Mouse (Mus musculus) left cerebral cortex, postnatal 14 days (tissue): ENCODE results near the gene Zfp956. TPM values are rescaled to one million over a fixed set of nuclear protein-coding genes. Genes with fewer than 3 reads are reported as not detected.
"Not testable (repeated sequence)": the region's sequence is repeated elsewhere in the genome, so short reads cannot be mapped to it uniquely, and the experiment has no call there.

Source experiments
- DNase-seq, 2 experiments: peaks; one replicate each; pipeline ENCODE4 v3.0.0; 2021 to 2022; ENCODE audit warnings: low spot score in 2 of 2, mixed read lengths in 1 of 2
- intact Hi-C: fragments of 180-260 bp; cut with DNase I; formaldehyde crosslinking; loops from one replicate; pipeline ENCODE4 v1.15.1; 2025
- total RNA-seq, 2 experiments: library from RNA; stranded (reverse); gene quantifications; 2 replicates each; pipeline ENCODE4 v1.2.3; 2021

The Zfp956 gene
- total RNA-seq, 2 experiments from 2014 or later = 19.8 to 21.9 TPM

DNA sequence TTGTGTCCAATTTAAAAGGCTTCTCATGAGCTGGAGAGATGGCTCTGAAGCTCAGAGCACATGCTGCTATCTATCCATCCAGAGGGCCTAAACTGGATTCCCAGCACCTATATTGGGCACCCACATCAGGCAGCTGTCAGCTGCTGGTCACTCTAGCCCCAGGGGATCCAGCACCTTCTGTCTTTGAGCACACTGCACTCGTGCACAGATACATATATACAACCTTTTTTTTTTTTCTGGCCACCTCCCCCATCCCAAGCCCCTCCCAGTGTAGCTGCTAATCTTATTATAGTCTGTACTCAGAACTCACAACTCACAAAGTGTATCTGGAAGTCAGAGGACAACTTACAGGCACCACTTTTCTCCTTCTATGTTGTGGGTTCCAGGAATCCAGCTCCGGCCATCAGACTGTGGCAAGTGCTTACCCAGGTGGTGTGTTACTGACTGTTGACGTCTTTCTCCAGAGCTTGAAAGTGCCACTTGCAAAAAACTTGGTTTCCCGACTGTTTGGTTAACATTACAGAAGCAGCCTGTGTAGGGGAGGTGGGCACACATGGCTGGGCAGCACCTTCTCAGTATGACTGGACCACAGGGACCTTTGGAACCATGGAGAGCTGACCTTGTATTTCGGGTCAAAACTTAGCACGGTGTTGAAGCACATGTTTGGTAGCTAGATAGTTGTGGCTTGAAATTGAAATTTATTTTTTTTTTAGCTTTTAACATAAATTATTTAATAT is 7.7 kb downstream of the Zfp956 start:
- intact Hi-C loops = no loop called here
- no peak for DNase-seq

- DNase-seq = peak in 1 of 2 experiments; percentile 47
- intact Hi-C loops = no loop called here
Observed at GRCm38 (mm10) chr6:47963051-47963450, 9.9 kb downstream of the Zfp956 start.

DNA sequence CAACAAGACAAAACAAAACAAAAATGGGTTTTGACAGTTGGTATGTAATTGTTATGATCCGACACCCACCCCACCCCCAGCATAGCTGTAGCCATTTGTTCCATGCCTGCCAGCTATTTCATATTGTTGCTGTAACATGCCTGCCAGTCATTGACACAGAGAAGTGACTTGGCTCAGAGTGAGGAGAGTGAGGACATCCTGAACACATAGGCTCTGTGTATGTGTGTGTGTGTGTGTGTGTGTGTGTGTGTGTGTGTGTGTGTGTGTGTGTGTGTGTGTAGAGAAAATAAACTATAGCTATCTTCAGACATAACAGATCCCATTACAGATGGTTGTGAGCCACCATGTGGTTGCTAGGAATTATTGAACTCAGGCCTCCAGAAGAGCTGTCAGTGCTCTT is 15.0 kb downstream of the Zfp956 start:
- intact Hi-C loops, DNase-seq: not testable (repeated sequence)

DNA sequence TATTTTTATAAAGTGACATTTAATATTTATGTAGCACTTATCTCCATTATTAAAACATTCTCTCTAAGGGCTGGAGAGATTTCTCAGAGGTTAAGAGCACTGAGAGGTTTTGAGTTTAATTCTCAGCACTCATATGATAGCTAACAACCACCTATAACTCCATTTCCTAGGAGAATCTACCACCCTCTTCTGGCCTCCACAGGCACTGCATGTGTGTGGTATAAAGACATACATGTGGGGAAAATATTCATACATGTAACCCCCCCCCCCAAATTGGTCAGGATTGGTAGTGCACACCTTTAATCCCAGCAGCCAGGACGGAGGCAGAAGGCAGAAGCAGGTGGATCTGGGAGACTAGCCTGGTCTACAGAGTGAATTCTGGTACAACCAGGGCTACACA is 21.4 kb downstream of the Zfp956 start:
- intact Hi-C loops = no loop called here
- no peak for DNase-seq

DNA sequence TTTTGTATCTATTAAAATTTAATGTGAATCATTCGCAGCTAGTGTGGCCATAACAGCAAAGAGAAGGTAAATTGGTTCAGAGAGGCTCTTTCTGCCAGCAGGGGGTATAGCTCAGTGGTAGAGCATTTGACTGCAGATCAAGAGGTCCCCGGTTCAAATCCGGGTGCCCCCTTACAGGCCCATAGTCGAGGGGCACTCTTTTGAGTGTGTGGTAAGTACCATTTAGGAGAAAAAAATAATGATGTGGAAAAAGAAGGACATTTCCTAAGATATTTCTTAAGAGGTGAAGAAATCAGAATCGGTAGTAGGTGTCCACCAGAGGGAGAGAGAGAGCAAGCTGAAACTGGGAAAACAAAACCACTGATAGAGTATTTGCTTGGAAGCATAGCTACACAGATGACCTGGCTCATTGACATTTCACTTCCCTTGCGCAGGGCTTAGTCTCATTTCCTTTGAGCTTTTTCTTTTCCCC is 25.7 kb downstream of the Zfp956 start:
- DNase-seq = peak; percentile 77 to 79
- intact Hi-C loops = no loop called here

- intact Hi-C loops = no loop called here
Observed at GRCm38 (mm10) chr6:47983936-47984335, 30.7 kb downstream of the Zfp956 start.

GRCm38 (mm10) chr6:47995661-47996060 is 42.5 kb downstream of the Zfp956 start:
- no peak for DNase-seq
- intact Hi-C loops = no loop called here

More at GRCm38 (mm10) chr6:47983936-47984335, 30.7 kb downstream of the Zfp956 start:
- DNase-seq = no peak

GRCm38 (mm10) chr6:48010727-48011126 is 57.5 kb downstream of the Zfp956 start:
- no peak for DNase-seq
- intact Hi-C loops = no loop called here

Other genes with a start within 250 kb of the Zfp956 start
- 10 to 100 TPM; 51.5 to 54.3 TPM for gene Pdia4, start 140.0 kb upstream of the Zfp956 start, total RNA-seq
- gene Zfp786, start 122.5 kb upstream of the Zfp956 start, total RNA-seq = 1 to 10 TPM; 3.9 to 4.2 TPM
- gene Zfp398, start 117.7 kb upstream of the Zfp956 start, total RNA-seq = 10 to 100 TPM; 18.4 to 20.6 TPM
- 10 to 100 TPM; 24.5 to 26.0 TPM for gene Zfp282, start 76.2 kb upstream of the Zfp956 start, total RNA-seq
- gene Zfp212, start 32.9 kb upstream of the Zfp956 start, total RNA-seq = 10 to 100 TPM; 13.6 to 16.4 TPM
- gene Zfp777, start 95.5 kb downstream of the Zfp956 start, total RNA-seq = 10 to 100 TPM; 30.8 to 41.9 TPM
- gene Zfp746, start 133.2 kb downstream of the Zfp956 start, total RNA-seq = 10 to 100 TPM; 29.7 to 30.2 TPM